Mouse (Mus musculus) gastrocnemius, adult 18-20 months (tissue): ENCODE results near the gene Fastkd3. TPM values are rescaled to one million over a fixed set of nuclear protein-coding genes. Genes with fewer than 3 reads are reported as not detected.
"Not testable (repeated sequence)": the region's sequence is repeated elsewhere in the genome, so short reads cannot be mapped to it uniquely, and the experiment has no call there.

ENCODE experiments used
- DNase-seq: peaks from one replicate; pipeline ENCODE4 v3.0.0; 2021; ENCODE audit warnings: low spot score
- long read RNA-seq, 2 experiments: library from polyadenylated mRNA; stranded (forward); transcript quantifications; one replicate each; pipeline ENCODE4 v2.0.0; 2021
- total RNA-seq, 2 experiments: library from RNA; stranded (reverse); gene quantifications; 2 replicates each; pipeline ENCODE4 v1.2.3; 2021

Fastkd3 gene
- total RNA-seq = 10 to 100 TPM in 1 of 2 experiments, 1 to 10 TPM in 1; 7.3 to 13.3 TPM
- long read RNA-seq, experiment 1, transcript Fastkd3-201 (7 exons, 2,421 nt) = major isoform, 16 of 29 reads
- long read RNA-seq, experiment 1, transcript Fastkd3-209 (7 exons, 2,501 nt) = minor isoform, 5 of 29 reads
- long read RNA-seq, experiment 1, partial matches to known transcripts = 0 of 29 reads
- long read RNA-seq, experiment 1, other reads (novel, unspliced or antisense) = 8 of 29 reads
- long read RNA-seq, experiment 2, transcript Fastkd3-201 (7 exons, 2,421 nt) = major isoform, 11 of 17 reads
- long read RNA-seq, experiment 2, partial matches to known transcripts = 1 of 17 reads
- long read RNA-seq, experiment 2, other reads (novel, unspliced or antisense) = 3 of 17 reads

DNA sequence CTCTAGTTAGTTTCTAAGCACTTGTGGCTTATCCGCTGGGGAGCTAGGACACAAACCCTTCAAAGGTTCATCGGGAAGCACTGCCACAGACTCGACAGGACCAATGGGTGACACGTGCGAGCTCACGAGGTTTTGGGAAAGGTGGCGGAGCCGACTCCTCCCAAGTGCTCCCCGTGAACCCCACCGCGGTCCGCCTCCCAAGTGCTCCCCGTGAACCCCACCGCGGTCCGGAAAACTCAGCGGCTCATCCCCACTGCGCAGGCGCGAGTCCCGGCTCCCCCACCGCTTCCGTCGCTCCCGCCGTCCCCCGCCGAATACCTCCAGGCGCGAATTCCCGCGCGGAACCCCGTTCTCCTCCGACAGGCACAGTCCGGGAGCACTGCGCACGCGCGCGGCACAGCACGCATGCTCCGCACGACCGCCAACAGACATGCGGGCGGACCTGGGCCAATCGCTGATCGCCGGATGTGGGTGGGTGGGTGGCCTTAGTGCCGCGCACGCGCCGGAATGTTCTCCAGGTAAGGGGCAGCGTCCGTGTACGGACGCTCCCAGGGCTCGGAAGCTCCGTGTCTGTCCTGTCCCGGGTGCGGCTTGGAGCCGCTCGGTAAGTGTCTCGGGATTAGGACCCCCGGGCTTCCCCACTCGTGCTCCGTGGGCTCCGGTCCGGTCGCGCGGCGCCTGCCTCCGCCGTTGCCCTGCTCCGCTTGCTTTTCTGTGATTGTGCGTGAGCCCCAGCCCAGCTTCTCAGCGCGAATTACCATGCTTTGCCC lies at the start of gene Fastkd3, which contains the start of gene Mtrr:
Gene Fastkd3, plus strand, starts transcription at position 488 of the 770 bp plus-strand sequence.
Gene Mtrr, minus strand, starts transcription at position 403 of the 770 bp plus-strand sequence.
- DNase-seq = peak; percentile 96

- DNase-seq = not testable (repeated sequence)
Measured at GRCm38 (mm10) chr13:68553391-68553790, 28.6 kb upstream of the Fastkd3 start.

GRCm38 (mm10) chr13:68568110-68568509 lies 13.9 kb upstream of the Fastkd3 start:
- DNase-seq = no peak

DNA sequence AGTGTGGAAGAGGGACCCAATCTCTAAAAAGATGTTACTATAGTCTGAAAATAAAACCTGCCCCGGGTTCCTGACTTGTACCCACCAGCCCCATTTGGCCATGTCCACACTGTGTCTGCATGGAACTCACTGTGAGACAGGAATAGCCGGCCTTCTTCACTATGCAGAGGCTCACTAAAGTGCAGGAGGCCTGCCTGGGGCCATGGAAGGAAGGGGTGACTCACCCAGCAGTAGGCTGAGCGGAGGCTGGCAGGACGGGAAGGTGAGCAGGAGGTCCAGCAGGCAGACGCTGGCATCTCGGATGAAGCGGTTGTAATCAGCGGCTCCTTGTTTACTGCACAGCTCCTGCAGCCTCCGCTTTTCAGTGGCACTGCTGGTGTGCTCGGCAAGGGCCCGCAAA lies 13.5 kb upstream of the Fastkd3 start:
- DNase-seq = no peak

DNA sequence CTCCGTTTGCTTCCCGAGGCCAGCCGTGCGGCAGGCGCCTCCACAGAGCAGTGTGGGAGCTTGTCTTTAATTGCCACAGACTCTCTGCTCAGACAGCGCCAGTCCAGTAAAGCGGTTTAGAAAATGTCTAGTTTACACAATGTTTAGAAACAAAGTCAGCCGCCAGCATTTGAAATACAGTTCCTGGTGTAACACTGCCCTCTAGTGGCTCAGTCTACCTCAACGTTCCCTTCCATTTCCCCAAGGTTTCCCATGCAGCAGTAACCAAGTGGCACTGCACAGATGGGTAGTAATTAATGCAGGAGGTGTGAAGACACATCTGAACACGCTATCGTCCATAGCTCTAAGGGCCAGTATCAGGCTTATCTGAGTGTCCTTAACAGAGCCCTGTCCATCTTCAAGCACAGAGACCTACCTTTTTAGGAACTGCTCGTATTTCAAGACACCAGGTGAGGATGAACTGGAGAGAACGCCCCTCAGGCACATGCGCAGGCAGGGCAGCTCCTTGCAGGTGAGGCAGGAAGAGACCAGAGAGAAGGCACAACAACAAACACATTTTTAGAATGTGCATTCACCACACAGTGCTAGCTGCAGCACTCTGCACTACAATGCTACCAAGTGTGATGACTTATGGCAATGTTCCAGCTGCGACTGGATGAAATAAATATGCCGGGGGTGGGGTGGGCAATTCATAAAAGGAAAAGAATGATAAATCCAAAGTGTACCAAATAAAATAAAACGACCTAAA lies 12.3 kb upstream of the Fastkd3 start:
- DNase-seq = peak; percentile 43

DNA sequence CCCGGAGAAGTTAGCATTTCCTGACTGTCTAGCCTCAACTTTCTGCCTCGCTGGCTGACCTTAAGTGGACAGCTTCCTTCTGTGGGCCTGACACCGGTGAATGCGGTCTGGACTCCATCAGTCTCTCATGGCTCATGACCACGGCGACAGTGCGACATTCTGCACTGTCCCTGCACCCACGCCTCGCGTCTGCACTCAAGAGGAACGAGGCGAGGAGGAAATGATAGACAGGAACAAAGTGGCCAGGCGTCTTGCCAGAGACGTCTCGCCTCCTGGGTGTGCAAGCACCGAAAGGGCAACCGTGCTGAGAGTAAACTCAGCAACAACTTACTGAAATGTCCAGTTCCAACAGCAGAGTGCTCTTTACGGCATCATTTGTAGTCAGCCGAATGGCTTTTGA lies 9.8 kb upstream of the Fastkd3 start:
- DNase-seq = no peak

DNA sequence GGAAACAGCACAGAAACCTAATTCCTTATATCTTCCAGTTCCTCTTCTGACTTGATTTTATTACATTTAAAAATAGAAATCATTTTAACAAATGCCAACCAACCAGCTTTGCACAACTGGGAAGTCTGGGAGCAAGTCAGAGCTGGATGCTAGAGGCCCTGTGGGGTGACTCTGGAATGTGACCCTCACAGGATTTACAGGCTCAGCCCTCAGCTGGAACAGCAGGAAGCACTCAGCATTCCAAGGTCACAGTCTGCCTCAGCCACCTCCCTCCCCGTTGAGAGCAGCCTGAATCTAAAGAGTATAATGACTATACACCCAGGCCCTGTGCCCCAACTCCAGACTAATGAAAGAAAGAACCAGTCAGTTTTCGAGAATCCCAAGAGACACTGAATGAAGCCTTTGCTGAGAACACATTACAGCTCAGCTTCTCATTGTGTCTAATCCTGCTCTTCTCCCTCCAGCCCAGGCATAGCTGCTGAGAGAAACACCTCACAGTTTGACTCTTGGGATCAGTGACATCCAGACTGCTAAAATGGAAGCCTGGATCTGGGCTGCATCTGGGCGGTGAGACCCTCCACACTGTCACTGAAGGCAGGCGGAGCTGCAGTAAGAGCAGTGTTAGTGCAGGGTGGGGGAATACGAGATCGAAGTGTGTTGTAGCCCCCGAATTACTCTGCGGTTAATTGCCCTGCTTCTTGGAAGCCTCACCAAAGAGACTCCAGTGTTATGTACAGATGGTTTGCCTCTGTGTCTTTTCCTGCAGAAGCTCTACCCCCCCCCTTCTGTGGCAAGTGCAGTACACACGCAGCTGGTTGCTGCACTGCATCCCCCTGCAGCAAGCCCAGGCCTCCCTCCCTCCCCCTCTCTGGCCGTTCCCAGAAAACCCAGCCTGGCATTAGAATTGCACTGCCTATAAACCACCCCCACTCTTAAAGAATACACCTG lies 8.8 kb upstream of the Fastkd3 start:
- no peak for DNase-seq

DNA sequence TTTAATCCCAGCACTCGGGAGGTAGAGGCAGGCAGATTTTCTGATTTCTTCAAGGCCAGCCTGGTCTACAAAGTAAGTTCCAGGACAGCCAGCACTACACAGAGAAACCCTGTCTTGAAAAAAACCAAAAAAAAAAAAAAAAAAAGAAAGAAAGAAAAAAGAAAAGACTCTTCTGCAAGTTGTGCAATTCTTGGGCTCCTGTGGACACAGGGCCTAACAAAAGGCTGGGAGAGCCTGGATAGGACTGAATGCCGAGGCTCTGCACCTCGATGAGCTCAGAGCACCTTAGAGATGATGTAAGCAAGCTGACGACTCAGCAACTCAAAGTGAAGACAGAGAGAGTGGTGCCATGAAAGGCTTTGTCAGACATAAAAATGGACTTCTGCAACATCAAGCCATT lies 7.6 kb upstream of the Fastkd3 start:
- no peak for DNase-seq

GRCm38 (mm10) chr13:68577945-68578344 lies 4.1 kb upstream of the Fastkd3 start:
- no peak for DNase-seq

- no peak for DNase-seq
Measured at GRCm38 (mm10) chr13:68581086-68581740, 821 bp upstream of the Fastkd3 start.

DNA sequence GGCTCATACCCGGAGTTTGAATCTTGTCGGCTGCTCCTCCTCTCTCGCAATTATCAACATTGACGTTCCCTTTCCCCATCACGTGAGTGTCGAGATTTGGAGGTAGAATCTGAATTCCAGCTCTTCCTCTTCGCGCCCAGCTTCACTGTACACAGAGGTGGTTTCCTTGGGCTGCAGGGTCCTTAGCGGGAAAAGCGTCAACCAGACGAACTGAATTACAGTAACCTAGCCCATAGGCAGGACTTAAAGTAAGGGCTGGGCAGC lies 415 bp downstream of the Fastkd3 start:
- DNase-seq = no peak

GRCm38 (mm10) chr13:68583961-68584360 lies 1.9 kb downstream of the Fastkd3 start:
- DNase-seq = no peak

DNA sequence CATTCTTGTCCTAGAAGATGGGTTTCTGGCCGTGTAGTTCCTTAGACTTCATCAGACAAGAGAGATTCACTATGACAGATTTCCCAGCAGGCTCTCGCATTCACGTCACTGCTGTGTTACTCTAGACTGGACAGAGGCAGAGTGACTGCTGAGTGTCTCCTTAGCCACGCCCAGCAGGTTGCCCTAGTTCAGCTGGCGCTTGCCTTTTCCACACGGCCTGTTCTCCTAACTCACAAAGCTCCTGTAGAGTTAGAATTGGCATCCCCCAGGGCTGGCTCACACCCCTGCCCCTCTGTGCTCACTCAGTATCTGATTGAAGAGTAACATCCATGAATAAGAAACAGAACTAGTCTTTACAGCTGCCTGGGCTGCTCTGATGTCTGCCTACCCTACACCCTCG lies 3.4 kb downstream of the Fastkd3 start:
- no peak for DNase-seq

DNA sequence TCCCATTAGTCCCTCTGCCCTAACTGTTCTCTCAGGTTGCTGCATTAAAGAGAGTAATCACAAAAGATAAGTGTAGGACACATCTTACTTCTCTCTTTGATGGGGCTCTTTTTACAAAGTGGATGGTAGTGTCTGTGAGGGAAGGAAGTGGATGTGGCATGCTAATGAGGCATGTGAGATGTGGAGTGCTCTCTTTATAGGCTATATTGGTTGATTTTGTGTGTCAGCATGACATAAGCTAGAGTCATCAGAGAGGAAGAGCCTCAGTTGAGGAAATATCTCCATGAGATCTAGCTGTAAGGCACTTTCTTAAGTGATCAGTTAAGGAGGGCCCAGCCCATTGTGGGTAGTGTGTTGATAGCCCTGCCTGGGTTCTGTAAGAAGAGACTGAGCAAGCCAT lies 6.3 kb downstream of the Fastkd3 start:
- DNase-seq = no peak

DNA sequence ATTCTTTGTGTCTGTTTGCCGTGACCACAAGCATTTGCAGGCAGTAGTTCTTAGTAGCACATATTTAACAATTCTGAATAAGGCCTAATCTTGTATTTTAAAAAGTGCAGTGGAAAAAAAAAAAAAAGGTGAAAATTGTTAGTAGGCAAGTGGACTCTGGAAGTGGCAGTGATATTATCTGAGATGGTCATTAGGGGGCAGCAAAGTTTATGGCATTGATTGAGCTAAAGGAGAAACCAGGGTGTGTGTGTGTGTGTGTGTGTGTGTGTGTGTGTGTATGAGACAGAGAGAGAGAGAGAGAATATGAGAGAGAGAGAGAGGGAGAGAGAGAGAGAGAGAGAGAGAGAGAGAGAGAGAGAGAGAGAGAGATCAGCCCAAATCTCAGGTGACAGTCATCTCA lies 11.8 kb downstream of the Fastkd3 start:
- DNase-seq = no peak

DNA sequence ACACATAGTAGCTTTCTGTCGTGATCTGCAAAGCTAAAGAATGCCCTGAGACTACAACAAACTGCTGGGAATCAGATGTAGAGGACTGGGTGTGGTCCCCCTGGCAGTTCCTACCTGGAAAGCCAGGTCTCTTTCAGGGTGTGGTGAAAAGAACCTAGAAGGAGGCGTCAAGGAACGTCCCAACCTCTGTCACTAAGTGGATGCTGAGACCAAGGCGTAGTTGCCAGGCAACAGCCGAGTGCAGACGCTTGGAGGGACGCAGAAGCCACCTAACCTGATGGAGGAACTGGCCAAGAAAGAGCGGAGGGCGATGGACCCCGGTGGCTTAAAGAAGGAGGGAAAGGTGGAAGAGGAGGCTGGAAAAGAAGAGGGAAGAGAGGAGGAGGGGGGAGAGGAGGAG lies 15.2 kb downstream of the Fastkd3 start, which contains the start of gene 1700001L19Rik:
Gene 1700001L19Rik, plus strand, starts transcription at position 223 of the 400 bp plus-strand sequence.
- DNase-seq = no peak

DNA sequence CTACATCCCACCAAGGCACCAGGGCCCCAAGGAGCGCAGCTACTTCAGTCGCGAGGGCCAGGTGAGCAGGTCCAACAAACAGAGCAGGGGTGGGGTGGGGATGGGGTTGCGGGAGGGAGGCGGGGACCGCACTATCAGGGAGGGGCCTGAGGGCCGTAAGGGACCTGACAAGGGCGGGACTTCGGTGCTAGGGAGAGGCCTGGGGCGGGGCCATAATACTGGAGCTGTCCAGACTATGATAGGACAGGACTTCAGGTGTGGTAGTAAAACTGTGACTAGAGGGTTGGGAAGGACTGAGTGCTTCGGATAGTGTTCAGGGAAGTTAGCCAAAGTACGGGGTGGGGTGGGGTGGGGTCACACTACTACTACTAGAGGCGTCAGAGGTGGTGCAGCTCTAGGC lies 15.6 kb downstream of the Fastkd3 start:
- DNase-seq = no peak

DNA sequence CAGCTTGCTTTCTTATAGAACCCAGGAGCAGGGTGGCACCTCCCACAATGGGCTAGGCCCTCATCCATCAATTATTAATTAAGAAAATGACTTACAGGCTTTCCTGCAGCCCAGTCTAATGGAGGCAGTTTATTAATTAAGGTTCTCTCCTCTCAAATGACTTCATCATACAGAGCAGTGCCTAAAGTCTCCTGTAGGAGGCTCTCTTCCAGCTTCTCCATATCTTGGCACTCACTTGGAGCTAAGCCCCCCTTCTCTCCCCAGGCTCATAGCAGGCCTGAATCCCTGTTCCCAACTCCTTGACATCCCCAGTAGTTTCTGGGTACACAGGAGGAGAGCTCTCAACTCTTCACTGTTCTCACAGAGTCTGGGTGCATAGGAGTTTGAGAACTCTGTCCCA lies 16.9 kb downstream of the Fastkd3 start:
- DNase-seq = no peak

DNA sequence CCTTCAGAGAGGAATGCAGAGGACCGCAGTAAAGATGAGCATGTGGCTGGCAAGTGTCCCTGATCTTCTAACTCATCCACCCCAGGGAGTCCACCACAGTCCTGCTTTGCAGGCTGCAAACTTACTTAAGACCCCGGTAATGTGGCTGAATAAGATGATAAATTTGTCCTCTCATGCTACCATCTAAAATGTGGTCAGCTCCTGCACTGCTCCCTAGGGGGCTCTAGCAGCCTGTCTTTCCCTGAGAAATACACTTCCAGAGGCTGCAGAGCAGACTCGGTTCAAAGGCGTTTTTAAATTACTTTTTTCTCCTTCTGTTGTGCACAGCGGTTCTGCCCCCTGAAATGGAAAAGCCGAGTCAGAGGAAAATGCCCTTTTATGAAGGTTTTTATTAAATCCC lies 19.1 kb downstream of the Fastkd3 start:
- DNase-seq = no peak

DNA sequence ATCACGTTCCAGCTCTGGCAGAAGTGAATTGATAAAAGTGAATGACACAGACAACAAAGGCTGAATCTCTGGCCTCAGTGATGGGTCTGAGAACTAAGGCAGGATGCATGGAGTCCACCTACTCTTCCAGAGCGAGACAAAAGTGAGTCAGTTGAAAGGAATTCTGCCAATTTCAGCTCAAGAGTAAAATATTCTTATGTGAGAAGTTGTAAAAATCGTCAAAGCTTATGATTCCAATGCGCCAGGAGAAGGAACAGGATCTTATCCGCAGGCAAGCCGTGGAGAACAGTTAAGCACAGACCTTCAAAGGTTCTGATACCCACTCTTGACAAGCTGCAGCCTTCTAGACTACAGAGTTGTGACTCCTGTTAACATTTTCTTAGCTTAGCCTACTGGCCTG lies 21.1 kb downstream of the Fastkd3 start:
- DNase-seq = no peak
